In the genomic region with DNA sequence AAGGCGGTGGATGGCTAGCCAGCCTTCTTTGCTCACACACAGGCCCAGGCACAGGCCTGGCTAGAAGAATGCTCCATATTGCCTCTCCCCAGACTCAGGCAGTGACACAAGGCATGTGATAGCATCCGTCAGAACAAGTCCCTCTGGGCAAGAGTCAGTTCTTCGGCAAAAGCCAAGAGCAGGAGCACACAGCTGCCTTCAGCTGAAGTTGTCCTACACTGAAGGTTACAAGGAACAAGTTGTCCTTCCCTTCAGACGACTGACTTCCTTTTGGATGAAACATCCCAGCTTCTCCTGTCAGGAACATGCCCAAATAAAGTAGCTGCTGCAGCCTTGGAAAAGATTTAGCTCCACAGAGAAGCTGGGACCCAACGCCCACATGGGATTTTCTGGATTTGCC, we compare ENCODE assay signal across 10 mouse cellular contexts.
A peak's percentile ranks its signal among the peaks of the same experiment; 100 is the strongest.
DNase-seq lines count a peak whose midpoint lies in the region; ATAC-seq and TF ChIP-seq lines count a peak whose summit lies in the region.
"Had no signal": no experiment of that assay in that cellular context is flagged by ENCODE, and none has a peak within 500 bp of the region (broad histone marks: within the 10 kb centered on the region; RNA-seq: fewer than 3 reads in every experiment).

No protein-coding gene starts in this region.

- H3K9ac ChIP-seq in heart, embryonic 12.5 days, result no peak overlapping the region
- no peak overlapping the region for H3K9ac ChIP-seq in stomach, embryonic 14.5 days (replicated peaks; ENCODE audit: low read depth, low read length)
- H3K9ac ChIP-seq in hindbrain, postnatal 0 days (replicated peaks; ENCODE audit: low read length), result no peak overlapping the region

- no peaks in the 10 kb centered on the region for H3K36me3 ChIP-seq in kidney, adult 2 months (ENCODE audit: control insufficient read depth, insufficient read depth, low read length)
- H3K36me3 ChIP-seq in heart, embryonic 12.5 days, result no peaks in the 10 kb centered on the region
- no peaks in the 10 kb centered on the region for H3K36me3 ChIP-seq in stomach, embryonic 14.5 days (ENCODE audit: control insufficient read depth, insufficient read depth, low read length)
- no peaks in the 10 kb centered on the region for H3K36me3 ChIP-seq in hindbrain, postnatal 0 days (ENCODE audit: insufficient read depth, low read length)

- no peak overlapping the region for H3K4me3 ChIP-seq in kidney, adult 2 months (ENCODE audit: insufficient read depth, low read depth, low read length)
- H3K4me3 ChIP-seq in heart, embryonic 12.5 days, result no peak overlapping the region
- no peak overlapping the region for H3K4me3 ChIP-seq in stomach, embryonic 14.5 days (ENCODE audit: low read depth, low read length)
- H3K4me3 ChIP-seq in hindbrain, postnatal 0 days (ENCODE audit: low read length), result no peak overlapping the region

- DNase-seq in kidney, adult 2 months, result peak; percentile 57
- DNase-seq in kidney, adult 11 months, result no peak
- DNase-seq in kidney, postnatal 14 days, result peak; percentile 63
- DNase-seq in hindbrain, postnatal 0 days (ENCODE audit: low spot score), result no peak
- DNase-seq in ovary, adult 18-20 months (ENCODE audit: low spot score), result no peak
- DNase-seq in thymus, adult 18-20 months, result no peak

- H3K27ac ChIP-seq in kidney, adult 2 months (ENCODE audit: insufficient read depth, low read depth, low read length), result peak overlapping the region; percentile 75
- 0 out of 2 replicates have a peak overlapping the region, but pooled peaks have one; percentile 57 for H3K27ac ChIP-seq in heart, embryonic 12.5 days (ENCODE audit: poor library complexity, severe bottlenecking)
- peak overlapping the region; percentile 78 for H3K27ac ChIP-seq in stomach, embryonic 14.5 days (ENCODE audit: low read length)
- no peak overlapping the region for H3K27ac ChIP-seq in hindbrain, postnatal 0 days

- peaks cover 22% of the 10 kb centered on the region for H3K4me1 ChIP-seq in kidney, adult 2 months (ENCODE audit: control insufficient read depth, insufficient read depth, low read length)
- H3K4me1 ChIP-seq in heart, embryonic 12.5 days (replicated peaks), result peaks cover 36% of the 10 kb centered on the region
- H3K4me1 ChIP-seq in stomach, embryonic 14.5 days (ENCODE audit: control insufficient read depth, insufficient read depth, low read length), result peaks cover 13% of the 10 kb centered on the region
- H3K4me1 ChIP-seq in hindbrain, postnatal 0 days (ENCODE audit: insufficient read depth, low read length), result no peaks in the 10 kb centered on the region; the same call in 1 of the 2 replicates

- H3K27me3 ChIP-seq in kidney, adult 2 months (replicated peaks; ENCODE audit: control insufficient read depth, insufficient read depth, low read length), result no peaks in the 10 kb centered on the region
- no peaks in the 10 kb centered on the region for H3K27me3 ChIP-seq in heart, embryonic 12.5 days (replicated peaks)
- H3K27me3 ChIP-seq in stomach, embryonic 14.5 days (ENCODE audit: control insufficient read depth, insufficient read depth, low read length), result no peaks in the 10 kb centered on the region
- H3K27me3 ChIP-seq in hindbrain, postnatal 0 days (ENCODE audit: insufficient read depth, low read length), result no peaks in the 10 kb centered on the region

- no peaks in the 10 kb centered on the region for H3K9me3 ChIP-seq in heart, embryonic 12.5 days (replicated peaks)
- H3K9me3 ChIP-seq in stomach, embryonic 14.5 days (ENCODE audit: control insufficient read depth, low read depth, low read length), result no peaks in the 10 kb centered on the region
- H3K9me3 ChIP-seq in hindbrain, postnatal 0 days (ENCODE audit: low read length), result no peaks in the 10 kb centered on the region

- 48% methylated on average over 5 of the region's 5 CpGs for WGBS in kidney, adult 2 months
- 60% methylated on average over 5 of the region's 5 CpGs for WGBS in heart, embryonic 12.5 days
- 51% methylated on average over 5 of the region's 5 CpGs for WGBS in stomach, embryonic 14.5 days
- 62% methylated on average over 5 of the region's 5 CpGs for WGBS in hindbrain, postnatal 0 days

- TF ChIP-seq CTCF in kidney, adult 2 months (conservative IDR thresholded peaks at IDR 0.05; ENCODE audit: insufficient read depth, insufficient read length, low read depth, low read length), result no peak
- no peak for TF ChIP-seq CTCF in hindbrain, postnatal 0 days (IDR thresholded peaks at IDR 0.05; ENCODE audit: low read depth)

- peak overlapping the region; percentile 57 for H3K4me2 ChIP-seq in heart, embryonic 12.5 days
- no peak overlapping the region; the same call in 1 of the 2 replicates for H3K4me2 ChIP-seq in stomach, embryonic 14.5 days (replicated peaks; ENCODE audit: low read depth, low read length)
- no peak overlapping the region for H3K4me2 ChIP-seq in hindbrain, postnatal 0 days (ENCODE audit: low read depth, low read length)

- ATAC-seq in heart, embryonic 12.5 days (ENCODE audit: insufficient number of reproducible peaks, low FRiP score), result no peak
- no peak for ATAC-seq in stomach, embryonic 14.5 days (ENCODE audit: insufficient number of reproducible peaks, insufficient read depth, low FRiP score, low read depth)
- ATAC-seq in hindbrain, postnatal 0 days, result no peak
- ATAC-seq: forebrain, embryonic 16.5 days; midbrain, embryonic 16.5 days had no signal

- no peak for TF ChIP-seq POLR2A in kidney, adult 2 months (IDR thresholded peaks at IDR 0.05; ENCODE audit: low read depth, low read length)

Comparison
In these comparisons a context has a peak if more than half of its experiments do, and no peak if none do; other contexts are left out.
1. DNase-seq: peak in kidney, adult 2 months (single experiment) and kidney, postnatal 14 days (single experiment); none in kidney, adult 11 months (single experiment), hindbrain, postnatal 0 days (single experiment), ovary, adult 18-20 months (single experiment) and thymus, adult 18-20 months (0 of 2).